In the genomic region with DNA sequence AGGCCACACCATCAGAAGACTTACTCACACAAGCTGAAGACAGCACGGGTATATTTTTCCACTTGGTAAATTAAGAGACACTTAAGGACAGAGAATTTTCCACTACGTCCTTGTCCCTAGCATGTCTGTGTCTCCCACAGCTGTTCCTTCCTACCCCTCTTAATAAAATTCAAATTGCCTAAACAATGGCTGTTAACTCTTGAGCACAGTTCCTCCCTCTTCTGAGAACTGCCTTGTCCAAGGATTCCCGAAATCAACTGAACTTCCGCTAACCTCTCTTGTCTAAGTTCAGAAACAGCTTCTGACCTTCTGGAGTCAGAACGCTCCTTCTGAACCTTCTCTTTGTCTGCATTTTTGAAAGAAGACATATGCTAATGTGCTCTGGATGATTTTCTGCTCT, we compare ENCODE assay signal across 20 mouse cellular contexts.
DNase-seq lines count a peak whose midpoint lies in the region; ATAC-seq and TF ChIP-seq lines count a peak whose summit lies in the region.
"Had no signal": no experiment of that assay in that cellular context is flagged by ENCODE, and none has a peak within 500 bp of the region (broad histone marks: within the 10 kb centered on the region; RNA-seq: fewer than 3 reads in every experiment).

No protein-coding gene starts in this region.

- ATAC-seq in kidney, embryonic 14.5 days (ENCODE audit: low FRiP score, low TSS enrichment) = no peak
- ATAC-seq in lung, postnatal 0 days = peak; percentile 62
- ATAC-seq in stomach, postnatal 0 days (ENCODE audit: low FRiP score, low TSS enrichment) = 0 out of 2 replicates have a peak, but pooled peaks have one; percentile 40

- TF ChIP-seq EP300 in lung, postnatal 0 days (IDR thresholded peaks at IDR 0.05) = peak; percentile 74
- TF ChIP-seq EP300 in stomach, postnatal 0 days (optimal IDR thresholded peaks at IDR 0.05) = no peak

- peak; percentile 59 for DNase-seq in heart, adult 11 months
- no peak for DNase-seq in heart, postnatal 4 days
- DNase-seq in kidney, adult 2 months = peak; percentile 9
- DNase-seq in lung, postnatal 0 days (ENCODE audit: low spot score) = peak; percentile 81
- DNase-seq in lung, postnatal 4 days = no peak
- no peak for DNase-seq in stomach, postnatal 0 days (ENCODE audit: low spot score)
- DNase-seq in frontal cortex, adult 2 months (ENCODE audit: extremely low spot score in 1 of 2, low spot score in 1 of 2) = no peak
- DNase-seq: adrenal gland, postnatal 25 days; cerebellum, adult 18-20 months; cerebellum, postnatal 36 days; layer of hippocampus, adult 9-11 months; liver, embryonic 13.5 days; midbrain, embryonic 14.5 days; thymus, postnatal 4 days had no signal

- no peak for TF ChIP-seq CTCF in kidney, adult 2 months (conservative IDR thresholded peaks at IDR 0.05; ENCODE audit: insufficient read depth, insufficient read length, low read depth, low read length)
- TF ChIP-seq CTCF in lung, postnatal 0 days (IDR thresholded peaks at IDR 0.05) = no peak
- TF ChIP-seq CTCF in stomach, postnatal 0 days (IDR thresholded peaks at IDR 0.05; ENCODE audit: low read depth) = no peak

- H3K36me3 ChIP-seq in kidney, adult 2 months (ENCODE audit: control insufficient read depth, insufficient read depth, low read length) = no peaks in the 10 kb centered on the region
- H3K36me3 ChIP-seq in kidney, embryonic 14.5 days (ENCODE audit: control insufficient read depth, insufficient read depth, low read length) = no peaks in the 10 kb centered on the region
- H3K36me3 ChIP-seq in lung, postnatal 0 days (ENCODE audit: insufficient read depth, low read length) = no peaks in the 10 kb centered on the region
- H3K36me3 ChIP-seq in stomach, postnatal 0 days (ENCODE audit: control insufficient read depth, insufficient read depth, low read length) = no peaks in the 10 kb centered on the region
- H3K36me3 ChIP-seq: forebrain, embryonic 10.5 days; G1E; limb, embryonic 10.5 days; liver, embryonic 13.5 days had no signal

- H3K4me2 ChIP-seq in kidney, embryonic 14.5 days (replicated peaks; ENCODE audit: low read depth, low read length) = no peak overlapping the region
- H3K4me2 ChIP-seq in lung, postnatal 0 days (replicated peaks; ENCODE audit: low read depth, low read length) = no peak overlapping the region
- no peak overlapping the region for H3K4me2 ChIP-seq in stomach, postnatal 0 days (replicated peaks; ENCODE audit: low read depth)
- H3K4me2 ChIP-seq: liver, embryonic 13.5 days had no signal

- H3K4me3 ChIP-seq in kidney, adult 2 months (ENCODE audit: insufficient read depth, low read depth, low read length) = no peak overlapping the region
- H3K4me3 ChIP-seq in kidney, embryonic 14.5 days (ENCODE audit: low read length) = no peak overlapping the region
- H3K4me3 ChIP-seq in lung, postnatal 0 days (ENCODE audit: low read depth, low read length) = no peak overlapping the region
- no peak overlapping the region for H3K4me3 ChIP-seq in stomach, postnatal 0 days (ENCODE audit: low read depth, low read length)
- H3K4me3 ChIP-seq: forebrain, embryonic 10.5 days; left cerebral cortex, adult 2 months; limb, embryonic 10.5 days; liver, embryonic 13.5 days; myocyte had no signal

- peak overlapping the region; percentile 46 for H3K27ac ChIP-seq in kidney, adult 2 months (ENCODE audit: insufficient read depth, low read depth, low read length)
- no peak overlapping the region for H3K27ac ChIP-seq in kidney, embryonic 14.5 days (ENCODE audit: low read depth, low read length)
- no peak overlapping the region for H3K27ac ChIP-seq in lung, postnatal 0 days (ENCODE audit: low read length)
- H3K27ac ChIP-seq in stomach, postnatal 0 days (replicated peaks) = no peak overlapping the region
- H3K27ac ChIP-seq: forebrain, embryonic 10.5 days; left cerebral cortex, adult 2 months; limb, embryonic 10.5 days; liver, embryonic 13.5 days had no signal

- H3K27me3 ChIP-seq in kidney, adult 2 months (replicated peaks; ENCODE audit: control insufficient read depth, insufficient read depth, low read length) = no peaks in the 10 kb centered on the region
- H3K27me3 ChIP-seq in kidney, embryonic 14.5 days (ENCODE audit: control insufficient read depth, insufficient read depth, low read length) = no peaks in the 10 kb centered on the region
- no peaks in the 10 kb centered on the region for H3K27me3 ChIP-seq in lung, postnatal 0 days (replicated peaks; ENCODE audit: insufficient read depth, low read length)
- H3K27me3 ChIP-seq in stomach, postnatal 0 days (ENCODE audit: control insufficient read depth, insufficient read depth, low read length) = no peaks in the 10 kb centered on the region
- H3K27me3 ChIP-seq: liver, embryonic 13.5 days had no signal

- H3K9me3 ChIP-seq in kidney, embryonic 14.5 days (ENCODE audit: control insufficient read depth, low read length) = no peaks in the 10 kb centered on the region
- no peaks in the 10 kb centered on the region for H3K9me3 ChIP-seq in lung, postnatal 0 days (ENCODE audit: low read length)
- no peaks in the 10 kb centered on the region for H3K9me3 ChIP-seq in stomach, postnatal 0 days (ENCODE audit: control insufficient read depth, low read length)
- H3K9me3 ChIP-seq: forebrain, embryonic 10.5 days; G1E; limb, embryonic 10.5 days; liver, embryonic 13.5 days had no signal

- 52% methylated on average over 5 of the region's 5 CpGs for WGBS in kidney, adult 2 months
- 55% methylated on average over 5 of the region's 5 CpGs for WGBS in kidney, embryonic 14.5 days
- 48% methylated on average over 5 of the region's 5 CpGs for WGBS in lung, postnatal 0 days
- 44% methylated on average over 5 of the region's 5 CpGs for WGBS in stomach, postnatal 0 days

- no peaks in the 10 kb centered on the region for H3K4me1 ChIP-seq in kidney, adult 2 months (ENCODE audit: control insufficient read depth, insufficient read depth, low read length)
- H3K4me1 ChIP-seq in kidney, embryonic 14.5 days (ENCODE audit: control insufficient read depth, insufficient read depth, low read length) = no peaks in the 10 kb centered on the region
- no peaks in the 10 kb centered on the region for H3K4me1 ChIP-seq in lung, postnatal 0 days (ENCODE audit: insufficient read depth, low read depth, low read length)
- no peaks in the 10 kb centered on the region for H3K4me1 ChIP-seq in stomach, postnatal 0 days (replicated peaks; ENCODE audit: control insufficient read depth, insufficient read depth)
- H3K4me1 ChIP-seq: forebrain, embryonic 10.5 days; liver, embryonic 13.5 days had no signal

- TF ChIP-seq POLR2A in kidney, adult 2 months (IDR thresholded peaks at IDR 0.05; ENCODE audit: low read depth, low read length) = no peak

- no peak overlapping the region for H3K9ac ChIP-seq in kidney, embryonic 14.5 days (ENCODE audit: low read depth, low read length)
- H3K9ac ChIP-seq in lung, postnatal 0 days (replicated peaks; ENCODE audit: low read depth) = no peak overlapping the region
- H3K9ac ChIP-seq in stomach, postnatal 0 days (ENCODE audit: low read length) = no peak overlapping the region
- H3K9ac ChIP-seq: liver, embryonic 13.5 days had no signal

Comparison
In these comparisons a context has a peak if more than half of its experiments do, and no peak if none do; other contexts are left out.
1. DNase-seq: peak in heart, adult 11 months (single experiment), kidney, adult 2 months (single experiment) and lung, postnatal 0 days (single experiment); none in heart, postnatal 4 days (single experiment), lung, postnatal 4 days (0 of 2), stomach, postnatal 0 days (single experiment) and frontal cortex, adult 2 months (0 of 2).